Mouse (Mus musculus): ENCODE measurements around the gene Gm16181. TPM values are rescaled to one million over a fixed set of nuclear protein-coding genes. Genes with fewer than 3 reads are reported as not detected.

Gm16181 gene
- polyA plus RNA-seq, 1 experiment: not detected

- H3K79me3 ChIP-seq (ENCODE audit: low read depth): peaks cover 23% of the 10 kb centered on the region
- H3K36me3 ChIP-seq (ENCODE audit: control insufficient read depth, insufficient read depth): peaks cover 28% of the 10 kb centered on the region
- H3ac ChIP-seq (ENCODE audit: control insufficient read depth, insufficient read length, low read depth): peak overlapping the region; percentile 90
- H3K27me3 ChIP-seq (ENCODE audit: control insufficient read depth, insufficient read depth, insufficient read length): no peaks in the 10 kb centered on the region
- H3K4me3 ChIP-seq (ENCODE audit: insufficient read depth, poor library complexity, severe bottlenecking): peak overlapping the region; percentile 51
- H3K79me2 ChIP-seq (ENCODE audit: control insufficient read depth, insufficient read depth): peaks cover 54% of the 10 kb centered on the region
- TF ChIP-seq MYOG (IDR thresholded peaks at IDR 0.05; ENCODE audit: control insufficient read depth, extremely low read depth, insufficient read length): no peak
- no peak for TF ChIP-seq MAX (IDR thresholded peaks at IDR 0.05)
- TF ChIP-seq FOSL1 (IDR thresholded peaks at IDR 0.05; ENCODE audit: insufficient read depth, low read length, poor library complexity, severe bottlenecking): no peak
- TF ChIP-seq CTCF (IDR thresholded peaks at IDR 0.05; ENCODE audit: control insufficient read depth, insufficient read depth, insufficient read length): no peak
- no peak for TF ChIP-seq CEBPB (IDR thresholded peaks at IDR 0.05; ENCODE audit: low read depth)
- no peak for TF ChIP-seq MYOD1 (IDR thresholded peaks at IDR 0.05; ENCODE audit: control insufficient read depth, insufficient read length, low read depth)
- TF ChIP-seq USF1 (IDR thresholded peaks at IDR 0.05; ENCODE audit: low read depth): no peak
Observed at GRCm38 (mm10) chr17:35234903-35235302, 14.3 kb downstream of the Gm16181 start.

- TF ChIP-seq MAX (IDR thresholded peaks at IDR 0.05) (peak; percentile 56), MYOG (IDR thresholded peaks at IDR 0.05; ENCODE audit: control insufficient read depth, extremely low read depth, insufficient read length) (no peak), CEBPB (IDR thresholded peaks at IDR 0.05; ENCODE audit: low read depth) (peak; percentile 65)
- peaks cover 19% of the 10 kb centered on the region for H3K79me3 ChIP-seq (ENCODE audit: low read depth)
- H3K79me2 ChIP-seq (ENCODE audit: control insufficient read depth, insufficient read depth): peaks cover 46% of the 10 kb centered on the region
- peaks cover 25% of the 10 kb centered on the region for H3K36me3 ChIP-seq (ENCODE audit: control insufficient read depth, insufficient read depth)
- peak within 1 kb of the TSS; percentile 90 for H3ac ChIP-seq (ENCODE audit: control insufficient read depth, insufficient read length, low read depth)
- H3K27me3 ChIP-seq (ENCODE audit: control insufficient read depth, insufficient read depth, insufficient read length): no peaks in the 10 kb centered on the region
- H3K4me3 ChIP-seq (ENCODE audit: insufficient read depth, poor library complexity, severe bottlenecking): peak within 1 kb of the TSS; percentile 51
Observed at GRCm38 (mm10) chr17:35235614-35236389, 15.2 kb downstream of the Gm16181 start, which contains the start of gene Nfkbil1. TSS of gene Nfkbil1 (minus strand) at chr17:35235792.

- Histone ChIP-seq H3K4me3 (ENCODE audit: insufficient read depth, poor library complexity, severe bottlenecking) (peak overlapping the region; percentile 51), H3K36me3 (ENCODE audit: control insufficient read depth, insufficient read depth) (peaks cover 21% of the 10 kb centered on the region), H3ac (ENCODE audit: control insufficient read depth, insufficient read length, low read depth) (peak overlapping the region; percentile 76), H3K79me2 (ENCODE audit: control insufficient read depth, insufficient read depth) (peaks cover 40% of the 10 kb centered on the region), H3K79me3 (ENCODE audit: low read depth) (peaks cover 15% of the 10 kb centered on the region), H3K27me3 (ENCODE audit: control insufficient read depth, insufficient read depth, insufficient read length) (no peaks in the 10 kb centered on the region)
- no peak for TF ChIP-seq USF1 (IDR thresholded peaks at IDR 0.05; ENCODE audit: low read depth)
- TF ChIP-seq MYOD1 (IDR thresholded peaks at IDR 0.05; ENCODE audit: control insufficient read depth, insufficient read length, low read depth): peak; percentile 85
- peak; percentile 88 for TF ChIP-seq CTCF (IDR thresholded peaks at IDR 0.05; ENCODE audit: control insufficient read depth, insufficient read depth, insufficient read length)
Observed at GRCm38 (mm10) chr17:35236390-35236746, 15.7 kb downstream of the Gm16181 start.

GRCm38 (mm10) chr17:35236996-35237395 lies 16.4 kb downstream of the Gm16181 start:
- TF ChIP-seq MAX (IDR thresholded peaks at IDR 0.05) (no peak), CTCF (IDR thresholded peaks at IDR 0.05; ENCODE audit: control insufficient read depth, insufficient read depth, insufficient read length) (no peak), USF1 (IDR thresholded peaks at IDR 0.05; ENCODE audit: low read depth) (no peak), MYOG (IDR thresholded peaks at IDR 0.05; ENCODE audit: control insufficient read depth, extremely low read depth, insufficient read length) (no peak), MYOD1 (IDR thresholded peaks at IDR 0.05; ENCODE audit: control insufficient read depth, insufficient read length, low read depth) (no peak), FOSL1 (IDR thresholded peaks at IDR 0.05; ENCODE audit: insufficient read depth, low read length, poor library complexity, severe bottlenecking) (no peak), CEBPB (IDR thresholded peaks at IDR 0.05; ENCODE audit: low read depth) (no peak)
- Histone ChIP-seq H3K27me3 (ENCODE audit: control insufficient read depth, insufficient read depth, insufficient read length) (no peaks in the 10 kb centered on the region), H3K36me3 (ENCODE audit: control insufficient read depth, insufficient read depth) (peaks cover 16% of the 10 kb centered on the region), H3K79me3 (ENCODE audit: low read depth) (peaks cover 15% of the 10 kb centered on the region), H3K4me3 (ENCODE audit: insufficient read depth, poor library complexity, severe bottlenecking) (no peak overlapping the region), H3ac (ENCODE audit: control insufficient read depth, insufficient read length, low read depth) (no peak overlapping the region), H3K79me2 (ENCODE audit: control insufficient read depth, insufficient read depth) (peaks cover 38% of the 10 kb centered on the region)

- Histone ChIP-seq H3K79me3 (ENCODE audit: low read depth) (peaks cover 19% of the 10 kb centered on the region), H3K4me3 (ENCODE audit: insufficient read depth, poor library complexity, severe bottlenecking) (no peak overlapping the region), H3K79me2 (ENCODE audit: control insufficient read depth, insufficient read depth) (peaks cover 38% of the 10 kb centered on the region), H3ac (ENCODE audit: control insufficient read depth, insufficient read length, low read depth) (no peak overlapping the region), H3K36me3 (ENCODE audit: control insufficient read depth, insufficient read depth) (peaks cover 12% of the 10 kb centered on the region), H3K27me3 (ENCODE audit: control insufficient read depth, insufficient read depth, insufficient read length) (no peaks in the 10 kb centered on the region)
- no peak for TF ChIP-seq CTCF (IDR thresholded peaks at IDR 0.05; ENCODE audit: control insufficient read depth, insufficient read depth, insufficient read length)
- no peak for TF ChIP-seq FOSL1 (IDR thresholded peaks at IDR 0.05; ENCODE audit: insufficient read depth, low read length, poor library complexity, severe bottlenecking)
- no peak for TF ChIP-seq MAX (IDR thresholded peaks at IDR 0.05)
- no peak for TF ChIP-seq MYOD1 (IDR thresholded peaks at IDR 0.05; ENCODE audit: control insufficient read depth, insufficient read length, low read depth)
- TF ChIP-seq USF1 (IDR thresholded peaks at IDR 0.05; ENCODE audit: low read depth): no peak
- TF ChIP-seq CEBPB (IDR thresholded peaks at IDR 0.05; ENCODE audit: low read depth): no peak
- no peak for TF ChIP-seq MYOG (IDR thresholded peaks at IDR 0.05; ENCODE audit: control insufficient read depth, extremely low read depth, insufficient read length)
Observed at GRCm38 (mm10) chr17:35237504-35237903, 16.9 kb downstream of the Gm16181 start.

GRCm38 (mm10) chr17:35239700-35240099 lies 19.1 kb downstream of the Gm16181 start:
- Histone ChIP-seq H3K36me3 (ENCODE audit: control insufficient read depth, insufficient read depth) (peaks cover 20% of the 10 kb centered on the region), H3K79me2 (ENCODE audit: control insufficient read depth, insufficient read depth) (peaks cover 38% of the 10 kb centered on the region), H3ac (ENCODE audit: control insufficient read depth, insufficient read length, low read depth) (no peak overlapping the region), H3K79me3 (ENCODE audit: low read depth) (peaks cover 27% of the 10 kb centered on the region), H3K4me3 (ENCODE audit: insufficient read depth, poor library complexity, severe bottlenecking) (no peak overlapping the region), H3K27me3 (ENCODE audit: control insufficient read depth, insufficient read depth, insufficient read length) (no peaks in the 10 kb centered on the region)
- no peak for TF ChIP-seq CTCF (IDR thresholded peaks at IDR 0.05; ENCODE audit: control insufficient read depth, insufficient read depth, insufficient read length)
- TF ChIP-seq USF1 (IDR thresholded peaks at IDR 0.05; ENCODE audit: low read depth): no peak
- TF ChIP-seq CEBPB (IDR thresholded peaks at IDR 0.05; ENCODE audit: low read depth): no peak
- TF ChIP-seq MYOD1 (IDR thresholded peaks at IDR 0.05; ENCODE audit: control insufficient read depth, insufficient read length, low read depth): no peak
- no peak for TF ChIP-seq FOSL1 (IDR thresholded peaks at IDR 0.05; ENCODE audit: insufficient read depth, low read length, poor library complexity, severe bottlenecking)
- no peak for TF ChIP-seq MYOG (IDR thresholded peaks at IDR 0.05; ENCODE audit: control insufficient read depth, extremely low read depth, insufficient read length)
- no peak for TF ChIP-seq MAX (IDR thresholded peaks at IDR 0.05)

Measured in C2C12 (cell line).